Mouse (Mus musculus) spleen, postnatal 0 days (tissue): ENCODE measurements around the gene Cttnbp2nl. TPM values are rescaled to one million over a fixed set of nuclear protein-coding genes. Genes with fewer than 3 reads are reported as not detected.

Experiments
- polyA plus RNA-seq: library from polyadenylated mRNA; unstranded; fragments of >200 nt; fragmentation: Nextera tagmentation; extraction: Ambion mirVana; gene quantifications from 2 replicates; pipeline ENCODE4 v1.2.1, GENCODE M21; 2015

Cttnbp2nl gene
- polyA plus RNA-seq: 2.9 and 4.6 TPM in 2 replicates

GRCm38 (mm10) chr3:105052937-105053697 is at the start of gene Cttnbp2nl:
Gene Cttnbp2nl, minus strand, starts transcription at chr3:105053146.

GRCm38 (mm10) chr3:105066544-105066943 is 13.6 kb upstream of the Cttnbp2nl start, which contains the start of gene 4930564D02Rik:
Gene 4930564D02Rik, plus strand, starts transcription at chr3:105066844.

GRCm38 (mm10) chr3:104961066-104962059 is 91.6 kb downstream of the Cttnbp2nl start, which contains the start of gene Wnt2b:
Gene Wnt2b, minus strand, starts transcription at chr3:104961921.

Other genes starting within 250 kb of the Cttnbp2nl start
- gene Mov10, start 234.6 kb downstream of the Cttnbp2nl start, polyA plus RNA-seq: 17.1 and 24.0 TPM in 2 replicates
- 14.2 and 15.1 TPM in 2 replicates for gene St7l, start 189.1 kb downstream of the Cttnbp2nl start, polyA plus RNA-seq
- 101 and 118 TPM in 2 replicates for gene Capza1, start 188.6 kb downstream of the Cttnbp2nl start, polyA plus RNA-seq
- gene Wnt2b, start 91.2 kb downstream of the Cttnbp2nl start, polyA plus RNA-seq: 0.78 and 1.2 TPM in 2 replicates
- not detected in 2 replicates for gene 4930564D02Rik, start 13.7 kb upstream of the Cttnbp2nl start, polyA plus RNA-seq